Mouse (Mus musculus) liver, adult (tissue): ENCODE results near the gene BC028528.

Experiments used
- GATA4 ChIP-seq: IDR thresholded peaks from 2 replicates; pipeline ENCODE4 v1.6.1; 2014; ENCODE audit warnings: mild to moderate bottlenecking, low read length; ENCODE audit not compliant: insufficient replicate concordance

Gene BC028528

GRCm38 (mm10) chr3:95891211-95892065 lies at the start of gene BC028528:
TSS of gene BC028528 (minus strand) at chr3:95892005.
- no peak for TF ChIP-seq GATA4

- TF ChIP-seq GATA4, result no peak
Measured at GRCm38 (mm10) chr3:95938835-95939234, 47.0 kb upstream of the BC028528 start.

GRCm38 (mm10) chr3:95938217-95938616 lies 46.4 kb upstream of the BC028528 start:
- no peak for TF ChIP-seq GATA4

GRCm38 (mm10) chr3:95934448-95934847 lies 42.6 kb upstream of the BC028528 start:
- no peak for TF ChIP-seq GATA4

GRCm38 (mm10) chr3:95933111-95933750 lies 41.4 kb upstream of the BC028528 start:
- TF ChIP-seq GATA4, result no peak

GRCm38 (mm10) chr3:95932566-95932965 lies 40.8 kb upstream of the BC028528 start:
- TF ChIP-seq GATA4, result no peak

GRCm38 (mm10) chr3:95932157-95932556 lies 40.4 kb upstream of the BC028528 start:
- no peak for TF ChIP-seq GATA4

GRCm38 (mm10) chr3:95931471-95931870 lies 39.7 kb upstream of the BC028528 start:
- no peak for TF ChIP-seq GATA4

- TF ChIP-seq GATA4, result no peak
Measured at GRCm38 (mm10) chr3:95930471-95930789, 38.6 kb upstream of the BC028528 start.

- TF ChIP-seq GATA4, result no peak
Measured at GRCm38 (mm10) chr3:95929581-95930470, 38.0 kb upstream of the BC028528 start.

- no peak; the same call in 1 of the 2 replicates for TF ChIP-seq GATA4
Measured at GRCm38 (mm10) chr3:95928658-95929503, 37.1 kb upstream of the BC028528 start, which contains the start of gene Anp32e. TSS of gene Anp32e (plus strand) at chr3:95929246.

GRCm38 (mm10) chr3:95928261-95928657 lies 36.5 kb upstream of the BC028528 start:
- no peak for TF ChIP-seq GATA4

GRCm38 (mm10) chr3:95925087-95925486 lies 33.3 kb upstream of the BC028528 start:
- TF ChIP-seq GATA4, result no peak

GRCm38 (mm10) chr3:95924185-95924584 lies 32.4 kb upstream of the BC028528 start:
- no peak for TF ChIP-seq GATA4
